Mouse (Mus musculus) embryo, embryonic 11.5 days (tissue): ENCODE results near the gene 1700020N01Rik.

Experiments used
- DNase-seq: peaks from one replicate; pipeline ENCODE4 v3.0.0-alpha.2; 2012; ENCODE audit warnings: low read depth, low spot score

The 1700020N01Rik gene

GRCm38 (mm10) chr10:21592896-21593380 lies at the start of gene 1700020N01Rik:
TSS of gene 1700020N01Rik (plus strand) at chr10:21593145.
- DNase-seq = no peak

- DNase-seq = no peak
Measured at GRCm38 (mm10) chr10:21543576-21544278, 49.2 kb upstream of the 1700020N01Rik start.

- no peak for DNase-seq
Measured at GRCm38 (mm10) chr10:21544721-21545120, 48.2 kb upstream of the 1700020N01Rik start.

- no peak for DNase-seq
Measured at GRCm38 (mm10) chr10:21545446-21545845, 47.5 kb upstream of the 1700020N01Rik start.

DNA sequence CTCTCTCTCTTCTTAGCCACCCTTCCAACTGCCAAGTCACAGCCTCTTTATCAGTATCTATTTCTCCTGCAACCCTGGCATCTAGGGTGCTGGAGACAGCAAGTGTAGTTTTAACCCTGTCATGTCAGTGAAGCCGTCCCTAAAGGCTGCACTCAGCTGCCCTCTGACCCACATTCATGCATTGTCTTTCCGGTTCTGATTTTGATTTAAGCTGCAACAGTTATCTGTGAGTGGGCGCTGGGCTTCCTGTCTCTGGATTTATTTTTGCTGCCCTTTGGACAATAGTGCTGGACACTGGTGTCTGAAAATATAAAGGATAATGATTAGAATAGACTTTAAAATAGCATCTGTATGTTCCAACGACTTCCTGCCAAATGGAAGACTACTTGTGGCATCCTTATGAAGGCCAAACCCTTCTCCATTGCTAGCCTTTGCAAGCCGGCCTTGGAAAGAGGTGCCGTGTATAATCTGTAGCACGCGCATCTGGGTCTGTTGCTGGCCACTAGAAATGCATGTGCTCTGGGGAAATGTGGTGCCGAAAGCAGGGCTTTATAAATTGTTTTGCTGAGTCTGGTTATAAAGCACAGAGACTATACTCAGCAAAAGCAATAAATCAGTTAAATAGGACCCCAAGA lies 44.0 kb upstream of the 1700020N01Rik start:
- DNase-seq = no peak

- DNase-seq = no peak
Measured at GRCm38 (mm10) chr10:21552967-21553682, 39.8 kb upstream of the 1700020N01Rik start.

- no peak for DNase-seq
Measured at GRCm38 (mm10) chr10:21553683-21554035, 39.3 kb upstream of the 1700020N01Rik start.

GRCm38 (mm10) chr10:21554896-21555580 lies 37.9 kb upstream of the 1700020N01Rik start:
- DNase-seq = no peak

GRCm38 (mm10) chr10:21559769-21560168 lies 33.2 kb upstream of the 1700020N01Rik start:
- no peak for DNase-seq

DNA sequence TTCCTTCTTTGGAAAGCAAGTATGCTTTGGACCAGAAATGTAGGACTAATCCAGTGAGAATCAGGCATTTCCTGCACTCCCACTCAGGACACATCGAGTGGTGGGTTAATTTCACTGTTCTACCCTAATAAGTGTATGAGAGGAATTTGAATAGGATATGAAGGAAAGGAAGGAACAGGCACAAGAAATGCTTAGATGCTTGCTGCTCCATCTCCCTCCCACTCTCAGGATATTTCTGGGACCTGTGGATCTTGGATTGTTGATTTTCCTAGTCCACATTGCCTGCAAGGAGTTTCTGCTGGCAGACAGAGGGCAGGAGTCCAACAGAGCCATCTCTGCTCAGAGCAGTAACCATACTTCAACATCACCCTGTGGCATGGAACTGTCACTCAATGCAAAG lies 31.8 kb upstream of the 1700020N01Rik start:
- DNase-seq = no peak

DNA sequence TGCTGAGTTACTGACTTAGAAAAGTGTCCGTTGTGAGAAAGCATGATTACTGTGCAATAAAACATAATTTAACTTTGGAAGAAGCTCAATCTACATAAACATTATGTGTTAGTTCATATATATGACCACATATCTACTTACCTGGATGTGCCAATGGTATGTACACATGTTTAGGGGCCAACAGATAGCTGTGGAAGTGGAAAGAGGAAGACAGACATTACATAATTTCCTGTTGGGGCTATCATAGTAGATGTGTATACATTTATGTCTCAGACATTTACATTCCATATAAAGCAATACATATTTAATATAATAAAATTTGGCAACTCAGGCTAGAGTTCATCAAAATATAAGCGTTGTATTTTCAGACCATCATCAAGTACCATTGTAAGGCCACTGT lies 29.5 kb upstream of the 1700020N01Rik start:
- DNase-seq = no peak

- no peak for DNase-seq
Measured at GRCm38 (mm10) chr10:21564189-21564588, 28.8 kb upstream of the 1700020N01Rik start.

DNA sequence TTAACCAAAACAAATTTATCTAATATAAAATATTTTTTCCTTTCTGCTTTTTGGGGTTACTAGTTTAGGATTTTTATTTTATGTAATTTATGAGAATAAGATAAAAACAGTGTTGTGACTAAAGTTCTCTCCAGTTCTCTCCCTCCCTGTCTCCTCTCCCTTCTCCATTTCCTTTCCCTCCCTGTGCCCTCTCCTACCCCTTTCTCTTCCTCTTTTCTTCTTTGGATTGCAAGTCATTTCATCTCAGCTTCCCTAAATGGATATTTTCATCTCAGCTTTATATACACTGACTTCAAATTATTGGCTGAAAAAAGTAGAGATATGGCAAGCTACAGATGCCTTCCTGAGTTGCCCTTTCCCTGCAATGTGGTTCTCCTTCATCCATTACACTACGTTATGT lies 26.9 kb upstream of the 1700020N01Rik start:
- DNase-seq = no peak

DNA sequence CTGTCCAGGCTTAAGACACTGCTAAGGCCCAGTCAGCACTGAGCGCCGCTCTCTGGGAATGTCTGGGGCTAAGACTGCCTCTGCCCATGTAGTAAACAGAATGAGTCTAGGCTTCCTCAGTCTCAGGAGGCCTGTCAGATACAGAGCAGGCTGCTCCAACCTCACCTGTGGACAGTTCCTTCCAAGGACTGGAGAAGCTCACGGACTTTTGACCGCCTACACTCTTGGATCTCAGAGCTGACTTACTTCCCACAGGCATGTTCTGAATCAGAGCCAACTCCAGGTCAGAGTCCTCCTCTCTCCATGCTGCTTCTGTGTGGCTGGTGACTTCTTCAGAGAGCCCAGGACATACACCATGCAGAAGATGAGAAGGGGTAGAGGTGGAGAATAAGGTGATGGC lies 21.3 kb upstream of the 1700020N01Rik start:
- no peak for DNase-seq

DNA sequence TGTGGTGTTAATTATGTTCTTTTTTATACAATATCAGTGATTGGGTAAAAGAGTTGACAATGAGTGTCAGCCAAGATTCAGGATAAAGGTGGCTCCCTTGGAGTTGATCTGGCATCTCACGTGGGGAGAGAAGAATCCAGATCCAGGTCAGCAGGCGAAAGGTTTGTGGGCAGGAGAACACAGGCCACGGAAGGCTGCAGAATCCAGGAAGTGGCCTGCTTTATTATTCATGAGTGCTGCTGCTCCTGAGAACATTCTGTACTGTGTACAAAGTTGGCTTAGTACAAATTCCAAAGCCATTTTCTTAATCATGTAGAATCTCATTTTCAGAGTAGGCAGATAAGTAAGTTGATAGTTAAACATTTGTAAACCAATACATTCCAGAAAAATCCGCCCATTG lies 19.2 kb upstream of the 1700020N01Rik start:
- no peak for DNase-seq

DNA sequence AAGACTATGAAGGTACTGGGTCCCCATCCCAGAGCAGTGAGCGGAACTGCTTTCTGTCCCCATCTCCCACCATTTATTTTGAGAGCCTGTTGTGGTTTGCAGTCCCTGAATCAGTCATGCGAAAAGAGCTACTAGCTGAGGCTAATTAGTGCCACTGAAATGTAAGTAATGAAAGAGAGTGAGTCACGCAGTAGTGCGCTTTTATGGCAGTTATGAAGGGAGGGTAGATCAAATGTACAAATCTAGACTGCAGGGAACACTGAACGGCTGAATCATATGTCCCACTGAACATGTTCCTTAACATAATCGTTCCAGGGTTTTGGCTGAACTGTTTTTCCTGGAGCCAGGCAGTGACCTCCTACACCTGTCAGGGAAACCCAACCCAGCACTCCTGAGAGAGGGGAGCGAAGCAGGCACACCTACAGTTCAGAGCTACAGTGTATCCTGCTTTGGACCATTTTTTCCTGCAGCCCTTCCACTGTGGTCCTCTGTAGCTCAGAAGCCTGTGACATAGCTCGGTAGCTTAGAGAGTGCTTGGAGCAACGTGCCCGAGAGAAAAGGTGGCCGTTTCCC lies 17.1 kb upstream of the 1700020N01Rik start:
- DNase-seq = no peak

- DNase-seq = no peak
Measured at GRCm38 (mm10) chr10:21577798-21578197, 15.1 kb upstream of the 1700020N01Rik start.

- DNase-seq = no peak
Measured at GRCm38 (mm10) chr10:21581546-21581945, 11.4 kb upstream of the 1700020N01Rik start.

GRCm38 (mm10) chr10:21587041-21587440 lies 5.9 kb upstream of the 1700020N01Rik start:
- DNase-seq = no peak

- DNase-seq = no peak
Measured at GRCm38 (mm10) chr10:21588007-21588852, 4.7 kb upstream of the 1700020N01Rik start.

- DNase-seq = peak; percentile 19
Measured at GRCm38 (mm10) chr10:21600931-21601330, 8.0 kb downstream of the 1700020N01Rik start.
